Mouse (Mus musculus) c-Kit-negative CD71-positive TER-119-positive erythroid progenitor cells, embryonic 14.5 days (primary cell): ENCODE data around the gene Tmem274.

Source experiments
- DNase-seq: peaks from one replicate; pipeline ENCODE4 v3.0.0-alpha.2; 2013; ENCODE audit warnings: low read depth, low spot score

Tmem274 gene

GRCm38 (mm10) chr4:149475096-149475495, 2.1 kb upstream of the Tmem274 start:
- no peak for DNase-seq

GRCm38 (mm10) chr4:149484566-149484965, 7.4 kb downstream of the Tmem274 start:
- DNase-seq, result no peak

GRCm38 (mm10) chr4:149485053-149485824, 8.1 kb downstream of the Tmem274 start, which contains the start of the genes Nmnat1 and Lzic:
TSS of gene Nmnat1 (minus strand) at chr4:149485202.
TSS of gene Lzic (plus strand) at chr4:149485229.
- peak; percentile 71 for DNase-seq

- DNase-seq, result peak; percentile 17
Observed at GRCm38 (mm10) chr4:149485825-149486206, 8.6 kb downstream of the Tmem274 start.

GRCm38 (mm10) chr4:149487729-149488128, 10.6 kb downstream of the Tmem274 start:
- DNase-seq, result no peak

- no peak for DNase-seq
Observed at GRCm38 (mm10) chr4:149489415-149490240, 12.4 kb downstream of the Tmem274 start.

- DNase-seq, result no peak
Observed at GRCm38 (mm10) chr4:149491151-149491550, 14.0 kb downstream of the Tmem274 start.

- DNase-seq, result no peak
Observed at GRCm38 (mm10) chr4:149496612-149497011, 19.4 kb downstream of the Tmem274 start.

GRCm38 (mm10) chr4:149498901-149499300, 21.7 kb downstream of the Tmem274 start:
- DNase-seq, result no peak

GRCm38 (mm10) chr4:149499790-149500189, 22.6 kb downstream of the Tmem274 start:
- no peak for DNase-seq

- no peak for DNase-seq
Observed at GRCm38 (mm10) chr4:149504363-149504762, 27.2 kb downstream of the Tmem274 start.

- DNase-seq, result no peak
Observed at GRCm38 (mm10) chr4:149504858-149505257, 27.7 kb downstream of the Tmem274 start.

GRCm38 (mm10) chr4:149505261-149505967, 28.2 kb downstream of the Tmem274 start:
- no peak for DNase-seq

GRCm38 (mm10) chr4:149506904-149507303, 29.7 kb downstream of the Tmem274 start:
- no peak for DNase-seq

GRCm38 (mm10) chr4:149511221-149511646, 34.1 kb downstream of the Tmem274 start:
- DNase-seq, result no peak

GRCm38 (mm10) chr4:149512072-149512471, 34.9 kb downstream of the Tmem274 start:
- DNase-seq, result no peak

- no peak for DNase-seq
Observed at GRCm38 (mm10) chr4:149515706-149516105, 38.5 kb downstream of the Tmem274 start.

GRCm38 (mm10) chr4:149517868-149518340, 40.7 kb downstream of the Tmem274 start, which contains the start of gene Ctnnbip1:
TSS of gene Ctnnbip1 (plus strand) at chr4:149518236.
- peak; percentile 78 for DNase-seq

- DNase-seq, result no peak
Observed at GRCm38 (mm10) chr4:149518351-149519220, 41.4 kb downstream of the Tmem274 start.

- no peak for DNase-seq
Observed at GRCm38 (mm10) chr4:149521258-149521657, 44.1 kb downstream of the Tmem274 start.

GRCm38 (mm10) chr4:149523961-149524360, 46.8 kb downstream of the Tmem274 start:
- DNase-seq, result no peak
